Mouse (Mus musculus) CD4-positive, CD25-positive, alpha-beta regulatory T cell, adult 2 months (primary cell): ENCODE measurements at regions not wholly inside any gene's neighbourhood (a gene's known extent, or its start where the extent isn't known, plus 50 kb on each side); places are given as distances from the start of the nearest gene placed in this dataset.

Experiments
- DNase-seq: peaks from one replicate; pipeline ENCODE4 v3.0.0-alpha.2; 2012; ENCODE audit warnings: low read depth, low spot score

GRCm38 (mm10) chr2:61245526-61245925, 282.5 kb upstream of the Rbms1 start:
- DNase-seq, result no peak

DNA sequence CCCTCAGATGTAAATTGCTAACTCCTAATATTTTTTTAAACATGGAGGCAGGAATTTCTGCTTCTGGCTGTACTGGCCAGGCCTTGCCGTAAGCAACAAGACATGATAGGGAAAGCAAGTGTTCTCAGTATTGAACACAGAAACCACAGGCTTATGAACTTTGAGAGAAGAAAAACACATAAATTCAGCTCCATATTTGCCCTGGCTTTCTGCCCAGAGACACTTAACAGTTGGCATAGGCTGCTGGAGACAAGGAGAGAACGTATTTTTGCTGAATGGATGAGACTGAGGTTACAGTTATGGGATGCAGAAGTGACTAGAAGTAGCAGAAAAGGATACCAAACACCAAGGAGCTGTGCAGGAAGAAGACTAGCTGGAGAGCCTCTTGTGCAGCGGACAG, 258.7 kb upstream of the Rbms1 start:
- DNase-seq, result no peak

DNA sequence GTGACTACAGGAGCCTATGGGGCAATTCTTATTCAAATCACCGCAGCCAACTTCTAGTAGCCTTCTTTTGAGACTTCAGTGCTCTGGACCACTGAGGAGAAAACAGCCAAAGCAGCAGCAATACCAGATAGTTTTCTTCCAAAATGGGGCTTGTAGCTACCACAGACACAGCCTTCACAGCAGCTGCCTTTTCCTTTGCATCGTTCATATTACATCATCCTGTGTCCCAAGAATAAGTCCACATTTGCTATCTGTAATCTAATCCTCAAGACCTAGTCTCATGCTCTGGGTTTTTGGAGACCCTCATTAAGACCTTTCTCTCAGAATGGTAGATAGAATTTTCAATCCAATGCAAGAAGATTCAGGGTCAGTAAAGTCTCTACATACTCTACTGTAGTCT, 258.2 kb upstream of the Rbms1 start:
- DNase-seq, result no peak

DNA sequence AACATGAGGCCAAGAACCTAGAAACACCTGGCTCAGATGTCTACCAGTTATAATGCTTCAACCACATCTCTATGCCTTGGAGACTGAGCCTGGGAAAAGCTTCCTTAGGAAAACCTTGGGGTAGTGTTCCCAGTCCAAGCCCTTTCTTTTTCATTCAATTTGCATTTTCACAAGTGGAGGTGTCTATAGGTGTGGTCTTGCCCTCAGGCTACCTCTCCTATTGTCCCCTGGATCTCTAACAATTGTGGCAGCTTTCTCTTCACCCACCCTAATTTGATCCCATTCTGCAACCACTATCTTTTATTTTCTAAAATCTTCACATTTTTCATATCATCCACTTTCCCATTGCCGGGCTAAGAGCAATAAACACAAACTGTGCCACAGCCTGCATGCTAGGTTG, 251.0 kb upstream of the Rbms1 start:
- no peak for DNase-seq

DNA sequence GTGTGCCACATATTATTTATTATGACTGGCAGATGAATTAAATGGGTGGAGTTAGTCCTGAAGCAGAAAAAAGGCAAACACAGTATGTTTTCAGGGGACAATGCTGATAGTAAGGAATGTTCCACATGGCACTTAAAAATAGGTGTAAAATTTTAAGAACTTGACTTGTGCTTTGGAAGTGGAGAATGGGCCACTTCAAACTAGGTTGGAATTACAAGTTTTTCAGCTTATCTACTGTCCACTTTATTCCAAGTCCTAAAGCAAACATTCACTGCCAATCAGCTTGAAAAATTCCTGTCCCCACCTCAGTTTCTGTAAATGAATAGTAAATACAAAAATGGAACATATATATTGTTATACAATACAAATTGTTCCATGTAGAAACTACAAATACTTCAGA, 238.4 kb upstream of the Rbms1 start:
- DNase-seq, result no peak

DNA sequence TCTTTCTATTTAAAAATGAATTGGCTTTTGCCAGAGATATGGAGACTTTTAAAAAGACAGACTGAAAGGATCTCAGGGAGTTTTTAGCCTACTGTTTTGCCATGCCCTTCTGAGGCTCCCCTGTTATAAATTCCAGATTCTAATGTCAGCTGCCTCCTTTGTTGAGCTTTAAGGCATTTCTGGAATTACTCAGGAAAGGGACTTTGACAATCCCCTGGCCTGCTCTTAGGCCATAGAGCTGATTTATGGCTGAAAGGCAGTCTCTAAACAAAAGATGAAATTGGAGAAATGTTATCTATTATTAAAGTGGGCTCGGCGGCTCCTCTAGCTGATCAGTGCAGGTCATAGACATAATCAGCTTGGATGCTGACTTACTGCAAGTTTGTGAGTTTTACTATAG, 231.0 kb upstream of the Rbms1 start:
- DNase-seq, result no peak

GRCm38 (mm10) chr2:61182424-61182979, 219.5 kb upstream of the Rbms1 start:
- no peak for DNase-seq

- no peak for DNase-seq
Observed at GRCm38 (mm10) chr2:61177801-61178200, 214.8 kb upstream of the Rbms1 start.

- no peak for DNase-seq
Observed at GRCm38 (mm10) chr2:61176807-61177206, 213.8 kb upstream of the Rbms1 start.

DNA sequence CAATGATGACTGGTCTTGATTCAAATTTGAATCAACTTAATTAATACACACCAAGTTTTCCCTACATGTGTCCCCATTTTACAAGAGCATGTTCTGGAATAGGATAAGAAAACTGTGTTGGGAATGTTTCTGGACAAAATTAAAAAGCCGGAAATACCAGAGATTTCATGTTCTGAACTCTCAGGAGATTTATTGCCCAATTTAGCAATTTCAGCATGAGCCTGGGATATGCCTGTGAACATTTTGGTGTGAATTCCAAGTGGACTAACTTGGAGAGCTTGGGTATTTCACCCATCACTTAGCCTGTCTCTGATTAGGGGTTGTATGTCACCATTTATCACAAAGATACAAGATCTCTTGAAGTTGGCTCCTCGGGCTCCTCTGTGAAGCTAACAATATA, 210.6 kb upstream of the Rbms1 start:
- DNase-seq, result no peak

DNA sequence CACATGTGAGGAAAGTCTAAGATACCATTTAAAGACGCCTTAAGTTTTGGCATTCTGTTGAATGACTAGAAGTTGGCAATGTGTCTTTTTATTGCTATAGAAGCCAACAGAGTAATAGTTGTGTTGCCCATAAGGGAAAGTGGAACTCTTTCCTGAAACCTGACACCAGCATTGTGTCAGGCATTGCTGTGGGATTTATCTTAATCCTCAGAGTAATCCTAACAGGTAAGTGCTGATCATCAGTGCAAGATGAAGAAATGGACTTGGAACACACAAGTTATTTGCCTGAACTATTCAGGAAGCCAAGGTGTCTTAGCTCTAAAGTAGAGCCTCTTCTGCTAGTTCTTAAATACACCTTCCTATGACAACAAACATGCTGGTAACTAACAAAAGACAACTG, 198.3 kb upstream of the Rbms1 start:
- DNase-seq, result no peak

- DNase-seq, result no peak
Observed at GRCm38 (mm10) chr2:61159761-61160160, 196.8 kb upstream of the Rbms1 start.

DNA sequence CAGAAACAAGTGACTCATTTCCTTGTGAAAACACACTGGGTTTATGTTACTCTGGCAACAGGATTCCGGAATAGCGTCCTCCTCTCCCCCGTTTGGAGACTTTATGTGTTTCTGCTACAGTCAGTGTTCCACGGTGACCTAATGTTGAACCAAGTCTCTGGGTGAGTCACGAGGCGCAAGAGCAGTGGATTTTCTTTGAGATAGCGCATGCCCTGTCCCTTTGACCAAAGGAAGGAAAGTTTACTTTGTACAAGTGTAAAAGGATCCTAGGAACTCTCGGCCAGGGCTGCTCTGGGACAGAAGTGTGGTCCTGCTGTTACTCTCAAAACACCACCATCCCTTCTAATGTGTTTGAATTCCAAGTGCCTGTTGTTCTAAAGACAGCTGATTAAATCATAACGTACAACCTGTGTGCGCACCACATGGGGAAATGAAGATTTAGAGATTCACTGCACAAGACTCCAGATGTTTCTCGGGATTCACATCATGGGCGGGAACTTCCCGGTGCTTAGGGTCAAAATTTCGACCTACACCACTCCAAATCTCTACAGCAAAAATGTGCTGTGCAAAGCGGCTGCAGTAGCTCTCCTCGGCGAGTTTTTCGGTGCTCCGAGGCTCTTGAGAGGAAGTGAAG, 176.1 kb upstream of the Rbms1 start:
- DNase-seq, result no peak

DNA sequence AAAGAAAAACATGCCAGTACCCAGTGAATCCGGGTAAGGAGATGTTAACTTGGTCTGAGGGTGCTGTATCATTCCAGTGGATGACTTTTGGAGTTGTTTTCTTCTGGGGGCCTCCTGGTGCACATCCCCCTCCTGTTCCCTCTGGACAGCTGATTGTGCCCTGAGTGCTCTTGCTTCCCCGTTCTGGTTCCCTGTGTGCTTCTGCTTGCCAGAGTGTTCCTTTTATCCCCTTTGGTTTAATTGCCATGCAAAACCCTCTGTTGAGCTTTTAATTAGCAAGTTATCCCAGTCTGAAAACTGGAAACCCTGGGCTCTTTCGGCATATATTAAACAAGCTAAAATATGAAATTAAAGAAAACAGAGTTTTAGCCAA, 175.6 kb upstream of the Rbms1 start:
- no peak for DNase-seq

GRCm38 (mm10) chr2:61137378-61137777, 174.4 kb upstream of the Rbms1 start:
- no peak for DNase-seq

- DNase-seq, result no peak
Observed at GRCm38 (mm10) chr2:61136926-61137325, 173.9 kb upstream of the Rbms1 start.

DNA sequence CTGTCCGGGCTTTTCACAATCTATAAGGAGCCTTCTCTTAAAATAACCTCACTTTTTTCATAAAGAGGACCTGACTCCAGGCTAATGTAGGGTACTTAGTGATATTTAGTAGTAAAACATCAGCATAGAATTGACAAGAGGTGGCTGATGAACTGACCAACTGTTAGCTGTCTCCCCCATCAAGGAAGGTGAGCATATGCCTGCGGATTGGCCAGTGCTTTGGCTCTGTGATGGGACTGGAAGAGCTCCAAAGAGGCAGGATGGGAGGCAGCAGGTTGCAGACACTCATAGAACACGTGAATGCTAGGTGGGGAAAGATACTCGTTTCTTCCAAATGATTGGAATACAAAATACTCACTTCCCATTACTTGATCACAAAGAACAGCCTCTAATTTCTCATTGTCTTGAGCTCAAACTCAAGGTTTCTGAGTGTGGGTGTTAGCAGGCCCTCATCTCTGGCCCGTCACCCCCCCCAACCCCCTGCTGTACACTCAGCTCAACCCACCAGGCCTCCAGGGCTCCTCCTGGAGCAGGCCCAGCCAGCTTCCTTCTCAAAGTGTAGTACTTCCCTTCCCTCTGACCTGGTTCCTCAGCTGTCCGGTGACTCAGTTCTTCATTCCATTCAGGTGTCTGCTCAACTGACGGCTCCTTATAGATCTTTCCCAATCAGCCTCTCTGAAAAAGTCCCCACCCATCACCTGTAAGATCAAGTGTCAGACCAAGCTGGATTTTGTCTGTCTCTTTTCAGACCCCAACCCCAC, 160.2 kb upstream of the Rbms1 start:
- no peak for DNase-seq

GRCm38 (mm10) chr2:61121281-61121680, 158.3 kb upstream of the Rbms1 start:
- DNase-seq, result no peak

- DNase-seq, result no peak
Observed at GRCm38 (mm10) chr2:61114620-61115019, 151.6 kb upstream of the Rbms1 start.

- no peak for DNase-seq
Observed at GRCm38 (mm10) chr2:61113916-61114315, 150.9 kb upstream of the Rbms1 start.

DNA sequence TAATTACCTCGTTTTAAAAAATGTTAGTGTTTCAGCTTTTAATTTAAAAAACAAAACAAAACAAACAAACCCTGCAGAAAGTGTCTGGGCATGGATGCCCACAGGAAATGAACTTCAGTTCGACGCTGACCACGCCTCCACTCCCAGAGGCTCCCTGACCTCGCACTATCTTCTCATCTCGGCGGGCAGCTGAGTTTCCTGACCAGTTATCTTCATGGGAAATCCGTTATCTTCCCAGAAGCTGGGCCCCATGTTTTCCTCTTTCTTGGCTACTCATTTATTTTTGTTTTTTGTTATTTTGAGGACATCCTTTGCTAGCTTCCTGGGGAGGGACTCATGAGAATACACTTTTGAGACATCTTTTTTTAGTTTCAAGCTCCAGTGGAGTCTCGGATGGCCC, 147.6 kb upstream of the Rbms1 start:
- DNase-seq, result no peak

GRCm38 (mm10) chr2:61109564-61109963, 146.6 kb upstream of the Rbms1 start:
- DNase-seq, result no peak

DNA sequence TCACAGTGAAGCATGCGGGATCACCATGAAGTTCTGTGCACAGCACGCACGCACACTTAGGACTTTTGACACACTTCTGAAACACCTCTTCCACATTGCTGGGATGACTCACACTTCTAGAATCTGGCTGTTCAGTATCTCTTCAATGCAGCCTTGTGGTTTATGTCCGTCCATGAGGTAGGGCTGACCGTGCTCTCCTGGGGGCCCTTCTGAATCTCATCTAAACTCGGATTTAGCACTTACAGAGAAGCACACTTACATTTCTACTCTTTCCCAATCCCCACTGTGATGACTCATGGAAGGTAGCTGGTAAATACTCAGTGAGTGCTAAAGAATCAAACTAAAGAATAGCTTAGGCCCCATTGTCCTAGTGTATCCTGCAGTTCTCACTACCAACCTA, 142.2 kb upstream of the Rbms1 start:
- DNase-seq, result no peak
